Mouse (Mus musculus) retina, postnatal 1 day (tissue): Measurements from ENCODE around the gene Cdkn3.
"Not testable (repeated sequence)": the region's sequence is repeated elsewhere in the genome, so short reads cannot be mapped to it uniquely, and the experiment has no call there.

Experiments
- DNase-seq: peaks from one replicate; pipeline ENCODE4 v3.0.0-alpha.2; 2012

Cdkn3 gene

DNA sequence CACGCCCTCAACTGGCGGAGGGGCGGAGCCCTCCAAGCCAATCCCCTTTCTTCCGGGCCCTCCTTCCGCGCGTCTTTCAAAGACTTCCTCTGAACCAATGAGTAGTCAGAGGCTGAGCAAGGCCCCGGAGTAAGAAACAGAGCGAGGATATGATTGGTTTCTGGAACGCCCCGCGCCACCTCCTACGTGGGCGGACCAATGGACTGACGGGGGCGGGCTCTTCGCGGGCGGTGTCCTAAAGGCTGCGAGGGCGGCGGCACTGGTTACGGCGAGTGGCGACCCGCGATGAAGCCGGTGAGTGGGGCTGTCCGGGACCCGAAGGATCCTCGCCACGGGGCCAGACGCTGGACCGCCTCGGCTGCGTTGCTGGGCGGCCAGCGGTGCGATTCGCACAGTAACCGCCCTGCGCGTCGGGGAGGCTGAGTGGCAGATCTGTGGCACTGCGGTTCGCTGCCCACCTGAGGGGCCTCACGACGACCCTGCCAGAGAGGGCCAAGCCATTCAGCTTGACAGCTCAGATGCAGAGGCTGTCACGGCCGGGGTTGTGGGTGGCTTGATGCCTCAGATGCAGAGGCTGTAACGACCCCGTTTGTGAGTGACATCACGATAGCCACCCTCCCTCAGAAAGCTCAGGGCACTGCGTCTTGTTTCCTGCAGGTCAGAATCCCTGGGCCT, at the start of gene Cdkn3:
TSS of gene Cdkn3 (plus strand) at position 187 of the 675 bp plus-strand sequence.
- DNase-seq = peak; percentile 97

DNA sequence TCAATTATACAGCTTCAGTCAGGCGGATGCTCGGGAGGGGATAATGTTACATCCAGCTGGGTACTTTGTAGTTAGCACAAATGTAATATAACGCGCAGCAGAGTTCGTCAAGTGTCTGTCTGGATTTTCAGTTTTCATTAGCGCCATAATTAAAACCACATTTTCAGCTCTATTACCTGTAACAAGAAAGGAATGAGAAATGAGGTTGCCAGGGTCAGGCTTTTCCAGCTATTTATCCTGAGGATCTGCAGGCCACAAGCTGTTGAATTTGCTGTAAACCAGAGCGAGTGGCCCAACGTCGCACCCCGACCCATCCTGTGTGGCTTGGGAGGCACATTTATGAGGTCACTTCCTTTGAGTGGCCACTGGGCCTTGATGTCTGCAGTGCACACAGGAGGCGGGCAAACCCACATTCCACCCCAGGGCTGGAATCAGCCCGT, 41.8 kb upstream of the Cdkn3 start:
- DNase-seq = peak; percentile 18

DNA sequence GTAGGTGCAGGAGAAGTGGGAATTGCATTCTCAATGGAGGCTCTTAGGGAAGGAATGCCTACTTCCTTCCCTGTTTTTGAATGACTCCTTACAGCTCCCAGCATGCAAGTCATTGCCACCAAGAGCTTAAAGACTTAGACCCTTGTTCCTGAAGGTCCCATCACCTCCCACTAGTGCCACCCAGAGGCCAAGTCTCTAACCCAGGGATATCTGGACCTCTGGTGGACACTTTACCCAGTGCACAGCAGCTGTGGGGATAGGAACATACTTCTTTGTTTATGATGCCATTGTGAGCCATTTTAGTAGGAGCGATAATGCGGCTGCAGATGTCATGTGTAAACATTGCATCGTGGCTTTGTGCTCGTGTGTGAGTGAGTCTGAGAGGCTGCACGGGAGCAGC, 38.3 kb upstream of the Cdkn3 start:
- DNase-seq = peak; percentile 61

DNA sequence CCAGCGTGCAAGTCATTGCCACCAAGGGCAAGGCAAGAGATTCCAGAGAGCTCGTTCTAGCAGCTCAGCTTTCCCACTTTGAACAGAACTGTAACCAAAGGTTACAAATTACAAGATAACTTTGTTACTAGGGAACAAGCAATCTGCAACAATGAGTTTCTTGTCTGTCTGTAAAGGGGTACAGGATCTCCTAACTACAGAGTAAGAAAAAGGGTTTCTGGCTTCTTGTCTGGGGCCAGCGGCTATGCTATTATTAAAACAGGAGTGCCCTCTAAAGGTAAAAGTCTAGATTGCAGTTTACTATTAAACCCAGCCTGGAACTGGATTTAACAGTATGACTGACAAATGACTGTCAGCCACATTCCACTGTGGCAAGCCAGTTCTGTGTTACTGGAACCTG, 36.5 kb upstream of the Cdkn3 start:
- peak; percentile 72 for DNase-seq

DNA sequence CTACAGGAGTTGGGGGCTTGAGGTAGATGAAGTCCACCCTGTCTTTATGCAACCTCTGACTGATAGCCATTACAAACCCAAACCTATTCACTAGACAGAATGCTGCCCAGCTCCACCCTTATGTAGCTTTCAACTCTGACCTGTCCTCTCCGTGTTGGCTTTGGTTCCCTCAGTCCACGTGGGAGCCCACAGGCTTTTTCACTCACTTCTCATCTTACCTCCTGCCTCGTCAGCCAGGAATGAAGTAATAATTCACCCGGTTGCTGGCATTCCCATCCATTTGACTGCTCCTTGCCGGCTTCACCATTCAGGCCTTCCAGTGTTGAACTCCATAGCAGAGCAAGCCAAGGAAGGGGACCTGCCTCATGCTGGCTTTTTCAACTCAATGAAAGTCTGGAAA, 35.4 kb upstream of the Cdkn3 start:
- no peak for DNase-seq

DNA sequence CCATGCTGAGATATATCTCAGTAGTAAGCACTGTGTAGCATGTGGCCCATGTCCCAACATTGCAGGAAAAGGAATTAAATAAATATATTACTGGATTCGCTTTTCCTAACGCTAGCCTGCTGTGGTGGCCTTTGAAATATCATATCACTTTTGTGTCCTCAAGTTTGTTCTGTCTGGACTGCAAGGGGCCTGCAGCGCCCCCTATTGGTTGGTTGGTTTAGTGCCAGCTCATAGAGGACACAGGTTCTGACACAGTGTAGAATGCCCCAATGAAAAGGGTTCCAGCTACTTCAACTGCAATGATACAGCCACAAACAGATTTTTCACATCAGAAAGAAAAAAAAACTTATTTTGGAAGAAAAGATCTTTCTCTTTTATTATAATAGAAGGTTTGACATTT, 34.6 kb upstream of the Cdkn3 start:
- DNase-seq = peak; percentile 38

DNA sequence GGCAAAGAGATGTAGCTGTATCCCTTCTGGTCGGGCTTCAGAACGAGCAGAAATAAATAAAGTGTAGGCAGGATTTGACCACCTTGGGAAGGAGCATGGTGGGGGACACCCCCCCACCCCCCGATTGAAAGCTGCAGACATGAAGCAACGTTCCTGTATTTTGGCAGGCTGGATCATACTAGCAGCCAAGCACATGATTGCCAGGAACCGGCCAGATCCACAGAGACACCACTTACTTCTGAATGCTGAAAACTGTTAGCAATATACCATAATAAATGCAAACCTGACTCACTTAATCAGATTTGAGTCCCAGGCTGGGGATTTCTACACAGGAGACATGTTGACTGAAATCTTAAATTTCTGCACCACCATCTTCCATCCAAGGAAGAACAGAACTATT, 26.1 kb upstream of the Cdkn3 start:
- no peak for DNase-seq

DNA sequence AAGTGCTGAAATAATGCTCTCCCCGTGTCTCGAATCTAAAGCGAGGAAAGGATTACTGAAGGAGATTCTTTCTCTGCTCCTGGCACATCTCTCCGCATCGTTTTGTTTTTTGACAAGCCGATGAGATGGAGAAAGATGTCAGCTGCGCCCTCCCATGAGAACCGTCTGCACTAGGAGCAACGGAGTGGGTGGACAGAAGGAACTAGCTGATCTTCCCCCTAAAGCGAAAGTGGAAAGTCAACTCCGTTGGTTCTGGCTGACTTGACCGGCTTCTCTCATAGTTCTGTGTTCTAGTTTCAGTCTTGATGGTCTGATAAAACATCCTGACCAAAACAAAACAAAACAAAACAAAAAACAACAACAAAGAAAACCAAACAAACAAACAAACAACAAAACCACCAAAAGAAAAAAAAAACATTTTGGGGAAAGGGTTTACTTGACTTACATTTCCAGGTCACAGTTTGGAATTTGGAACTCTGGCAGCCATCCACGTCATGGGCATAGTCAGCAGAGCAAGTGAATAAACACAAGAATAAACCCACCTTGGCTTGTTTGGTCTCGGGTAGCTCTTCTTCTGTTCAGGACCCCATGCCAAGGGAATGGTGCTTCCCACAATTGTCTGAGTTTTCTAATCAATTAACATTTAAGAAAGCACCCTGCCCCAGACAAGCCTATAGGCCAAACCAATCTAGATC, 25.4 kb upstream of the Cdkn3 start:
- no peak for DNase-seq

DNA sequence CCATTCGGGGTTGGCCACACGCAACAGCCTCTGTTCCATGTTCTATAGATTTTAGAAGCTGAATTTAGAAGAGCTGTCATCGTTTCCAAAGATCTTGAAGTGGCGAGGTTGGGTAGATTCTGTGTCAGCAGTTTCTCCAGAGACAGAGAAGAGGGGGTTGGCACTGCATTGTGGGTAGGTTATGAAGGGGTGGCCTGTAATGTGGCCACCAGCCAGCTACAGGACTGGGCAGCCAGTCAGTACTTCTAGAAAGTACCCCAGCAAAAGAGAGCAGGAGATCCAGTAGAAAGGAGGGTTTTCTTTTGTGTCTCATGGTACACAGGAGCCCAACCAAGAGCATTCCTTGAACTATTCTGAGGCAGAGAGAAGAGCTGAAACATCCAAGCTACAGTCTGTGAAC, 24.0 kb upstream of the Cdkn3 start:
- DNase-seq = no peak

DNA sequence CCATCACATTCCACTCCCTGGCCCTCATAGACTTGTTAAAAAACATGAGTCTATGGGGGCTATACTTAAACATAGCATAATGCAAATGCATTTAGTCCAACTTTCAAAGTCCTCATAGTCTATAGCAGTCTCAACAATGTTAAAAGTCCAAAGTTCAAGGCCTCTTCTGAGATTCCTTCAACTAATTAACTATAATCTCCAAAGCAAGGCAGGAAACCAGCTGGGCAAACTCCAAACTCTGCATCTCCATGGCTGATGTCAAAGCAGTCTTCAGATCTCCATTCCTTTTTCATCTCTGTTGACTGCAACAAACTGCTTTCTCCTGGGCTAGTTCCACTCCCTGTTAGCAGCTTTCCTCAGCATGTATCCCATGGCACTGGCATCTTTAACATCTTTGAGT, 23.0 kb upstream of the Cdkn3 start:
- not testable (repeated sequence) for DNase-seq

DNA sequence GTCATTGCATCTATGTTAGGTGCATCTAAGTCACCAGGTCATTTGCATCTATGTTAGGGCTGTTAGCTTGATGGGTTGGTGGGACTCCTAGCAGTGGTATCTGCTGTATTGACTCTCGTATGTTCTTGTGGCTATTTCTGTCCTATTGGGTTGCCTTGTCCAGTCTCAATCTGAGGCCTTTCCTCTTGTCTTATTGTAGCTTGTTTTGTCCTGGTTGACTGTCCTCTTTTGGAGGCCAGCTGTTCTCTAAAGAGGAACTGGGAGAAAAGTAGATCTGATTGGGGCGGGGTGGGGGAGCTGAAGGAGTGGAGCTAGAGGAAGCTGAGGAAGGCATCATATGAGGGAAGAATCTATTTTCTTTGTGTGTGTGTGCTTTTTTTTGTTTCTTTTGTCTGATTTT, 17.7 kb upstream of the Cdkn3 start:
- DNase-seq = no peak

DNA sequence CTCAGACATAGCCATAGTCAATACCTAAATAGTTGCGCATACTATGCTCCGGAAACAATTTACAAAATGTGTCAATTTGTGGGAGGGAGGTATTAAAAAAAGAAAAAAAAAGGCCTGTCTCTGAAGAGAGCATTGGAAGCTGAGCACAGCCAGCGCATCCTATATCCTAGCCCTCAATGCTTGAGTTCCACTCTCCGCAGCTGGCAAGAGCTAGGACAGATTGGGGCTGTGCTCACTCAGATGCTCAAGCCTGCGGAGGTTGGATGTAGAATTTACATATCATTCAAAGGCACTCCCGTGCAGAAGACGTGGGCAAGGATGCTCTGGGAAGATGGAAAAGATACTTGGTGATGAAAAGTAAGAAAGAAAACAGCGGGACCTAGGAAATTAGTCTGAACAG, 14.9 kb upstream of the Cdkn3 start:
- no peak for DNase-seq

DNA sequence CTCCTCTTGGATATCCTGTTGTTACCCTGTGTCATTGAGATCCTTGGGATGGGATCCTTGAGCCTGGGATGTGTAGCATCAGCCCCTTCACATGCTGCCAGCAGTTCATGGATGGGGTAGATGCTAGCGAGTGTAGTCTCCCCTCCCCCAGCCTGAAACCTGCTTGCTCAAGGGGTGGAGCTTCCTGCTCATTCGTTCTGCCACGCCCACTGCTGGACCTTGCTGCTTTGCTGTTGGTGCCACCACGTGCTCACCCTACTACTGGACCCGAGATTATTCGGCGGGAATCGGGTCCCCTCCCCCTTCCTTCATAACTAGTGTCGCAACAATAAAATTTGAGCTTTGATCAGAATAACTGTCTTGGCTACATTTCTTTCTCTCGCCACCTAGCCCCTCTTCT, 6.0 kb upstream of the Cdkn3 start:
- DNase-seq = not testable (repeated sequence)

DNA sequence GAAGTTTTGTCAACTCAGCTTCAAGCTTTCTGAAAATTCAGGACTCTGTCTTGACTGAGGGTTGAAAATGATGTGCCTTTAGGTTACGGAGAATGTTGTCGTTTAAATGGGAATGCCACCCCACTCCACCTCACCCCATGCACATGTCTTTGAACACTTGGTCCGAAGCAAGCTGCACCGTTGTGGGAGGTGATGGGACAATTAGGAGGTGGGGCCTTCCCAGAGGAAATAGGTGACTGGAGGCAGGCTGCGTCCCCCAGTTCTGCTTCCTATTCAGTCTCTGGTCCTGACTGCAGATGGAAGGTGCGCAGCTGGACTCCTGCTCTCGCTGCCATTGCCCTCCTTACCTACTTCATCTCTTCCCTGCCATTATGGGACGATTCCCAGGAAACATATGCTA, 4.5 kb upstream of the Cdkn3 start:
- no peak for DNase-seq

DNA sequence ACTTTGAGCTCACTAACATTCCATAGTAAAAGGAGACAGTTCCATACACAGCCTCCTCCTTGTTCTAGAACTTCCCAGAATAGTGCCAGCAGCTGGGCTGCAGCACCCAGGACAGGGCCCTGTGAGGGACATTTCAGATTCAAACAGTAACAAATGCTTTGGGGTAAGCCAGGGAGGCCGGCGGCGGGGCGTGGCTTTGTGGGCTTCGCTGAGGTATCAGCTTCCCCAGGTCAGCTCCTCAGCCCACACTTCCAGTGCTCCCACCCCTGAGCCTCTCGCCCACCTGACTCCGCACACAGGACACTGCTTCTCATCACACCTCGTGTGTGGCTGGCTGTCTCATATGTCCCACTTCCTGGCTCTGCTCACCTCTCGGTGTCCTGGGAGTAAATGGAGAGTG, 2.6 kb upstream of the Cdkn3 start:
- DNase-seq = no peak

DNA sequence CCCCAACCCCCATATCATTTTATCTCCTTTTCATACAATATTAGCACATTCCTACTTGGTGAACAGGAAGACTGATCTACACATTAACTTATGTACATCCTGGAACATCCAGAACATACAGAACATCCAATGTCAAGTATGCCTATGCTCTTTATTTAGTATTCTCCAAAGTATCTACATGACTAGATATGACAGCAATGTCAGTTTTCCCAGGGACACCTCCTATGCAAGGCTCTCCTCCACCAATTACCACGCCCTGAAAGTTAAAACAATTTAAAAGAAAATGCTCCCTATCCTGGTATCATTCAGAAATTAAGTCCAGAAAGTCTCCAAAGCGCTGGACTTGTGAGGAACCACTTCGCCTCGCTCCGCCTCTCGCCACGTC, 379 bp upstream of the Cdkn3 start:
- no peak for DNase-seq

DNA sequence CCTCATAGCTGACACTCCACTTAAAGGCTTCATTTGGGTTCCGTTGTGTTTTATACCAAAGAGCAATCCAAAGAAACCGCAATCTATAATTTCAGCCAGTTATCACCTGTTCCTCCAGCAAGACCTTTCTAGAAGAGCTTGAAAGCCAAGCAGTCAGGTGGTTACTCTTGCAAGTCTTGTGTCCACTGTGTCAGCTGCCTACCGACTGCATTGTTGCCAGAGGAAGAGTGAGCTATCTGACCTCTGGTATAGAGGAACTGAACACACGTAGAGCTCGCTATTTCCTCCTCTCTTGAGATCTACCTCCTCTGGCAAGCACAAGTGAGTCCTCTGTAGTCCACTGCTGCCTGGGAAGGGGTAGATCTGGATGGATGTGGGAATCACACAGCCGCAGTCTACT, 845 bp downstream of the Cdkn3 start:
- no peak for DNase-seq

DNA sequence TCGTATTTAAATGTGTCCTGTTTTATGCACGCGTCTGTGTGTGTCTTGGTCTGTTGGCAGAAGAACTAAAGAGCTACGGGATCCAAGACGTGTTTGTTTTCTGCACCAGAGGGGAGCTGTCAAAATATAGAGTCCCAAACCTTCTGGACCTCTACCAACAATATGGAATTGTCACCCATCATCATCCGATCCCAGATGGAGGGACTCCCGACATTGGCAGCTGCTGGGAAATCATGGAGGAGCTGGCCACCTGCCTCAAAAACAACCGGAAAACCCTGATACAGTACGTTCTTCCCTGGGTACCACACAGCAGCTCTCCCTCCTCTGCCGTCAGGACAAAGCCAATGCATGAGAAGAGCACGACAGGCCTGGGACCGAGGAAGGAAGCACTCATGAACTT, 6.8 kb downstream of the Cdkn3 start:
- no peak for DNase-seq

DNA sequence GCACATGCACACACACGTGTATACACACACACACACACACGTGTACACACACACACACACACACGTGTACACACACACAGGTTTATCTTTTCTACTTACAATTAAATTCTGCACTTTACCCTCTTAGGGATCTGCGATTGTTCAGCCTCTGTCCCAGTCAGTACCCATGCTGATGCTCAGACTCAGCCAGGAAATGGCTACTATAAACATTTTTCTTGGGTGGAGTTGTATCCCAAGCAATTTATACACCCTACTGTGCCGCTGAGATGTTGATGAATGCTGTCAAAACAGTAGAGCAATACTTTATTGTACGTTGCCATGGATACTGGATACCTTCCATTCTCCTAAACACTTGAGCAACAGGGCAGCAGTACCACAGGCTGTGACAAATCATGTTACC, 9.7 kb downstream of the Cdkn3 start:
- DNase-seq = no peak

DNA sequence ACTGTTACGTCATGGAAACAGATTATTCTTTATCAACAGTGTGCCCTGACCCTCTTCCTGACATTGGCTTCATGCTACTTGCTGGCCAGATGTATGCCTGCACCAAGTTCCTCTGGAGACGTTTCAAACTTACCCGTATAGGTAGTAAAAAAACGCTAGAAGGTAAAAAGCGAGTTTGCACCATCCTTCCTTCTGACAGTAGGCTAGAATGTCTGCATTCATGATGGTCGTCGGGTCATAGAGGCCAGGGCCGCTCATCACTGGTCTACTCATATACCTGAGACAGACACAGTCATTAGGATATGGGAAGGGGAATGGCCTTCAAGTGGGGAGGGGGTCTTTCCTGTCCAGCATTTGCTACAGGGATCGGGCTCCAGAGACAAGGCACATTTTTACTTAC, 18.4 kb downstream of the Cdkn3 start:
- DNase-seq = no peak

DNA sequence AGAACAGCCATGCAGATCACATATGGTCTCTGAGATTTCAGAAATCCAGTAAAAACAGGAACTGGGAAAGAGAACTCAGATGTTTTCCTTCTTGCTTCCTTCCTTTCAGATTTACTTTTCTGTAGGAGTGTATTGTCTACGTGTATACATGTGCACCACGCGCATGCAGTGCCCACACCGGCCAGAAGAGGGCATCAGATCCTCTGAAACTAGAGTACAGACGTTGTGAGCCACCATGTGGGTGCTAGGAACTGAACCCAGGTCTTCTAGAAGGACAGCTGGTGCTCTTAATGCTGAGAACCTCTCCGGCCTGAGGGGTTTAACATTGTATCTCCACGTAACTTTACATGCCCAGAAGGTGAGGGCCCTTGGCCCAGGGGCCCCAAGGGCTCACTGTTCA, 18.9 kb downstream of the Cdkn3 start:
- DNase-seq = no peak

DNA sequence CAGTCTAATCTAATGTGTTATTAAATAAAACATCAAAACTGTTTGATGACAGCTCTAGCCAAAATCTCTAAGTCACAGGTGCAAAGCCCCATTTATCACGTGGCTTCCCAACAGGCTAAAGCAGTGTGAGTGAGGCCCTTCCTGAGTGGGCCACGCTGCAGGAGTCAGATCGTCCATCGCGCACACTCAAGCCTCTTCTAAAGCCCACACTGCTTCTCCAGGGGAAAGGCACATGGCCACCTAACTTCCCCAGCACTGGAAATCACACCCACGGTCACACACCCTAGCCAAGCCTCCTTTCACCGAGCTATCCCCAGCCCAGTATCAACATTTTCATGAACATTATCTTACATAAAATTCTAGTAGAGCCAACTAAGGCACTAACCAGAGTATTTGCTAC, 20.7 kb downstream of the Cdkn3 start:
- DNase-seq = no peak

DNA sequence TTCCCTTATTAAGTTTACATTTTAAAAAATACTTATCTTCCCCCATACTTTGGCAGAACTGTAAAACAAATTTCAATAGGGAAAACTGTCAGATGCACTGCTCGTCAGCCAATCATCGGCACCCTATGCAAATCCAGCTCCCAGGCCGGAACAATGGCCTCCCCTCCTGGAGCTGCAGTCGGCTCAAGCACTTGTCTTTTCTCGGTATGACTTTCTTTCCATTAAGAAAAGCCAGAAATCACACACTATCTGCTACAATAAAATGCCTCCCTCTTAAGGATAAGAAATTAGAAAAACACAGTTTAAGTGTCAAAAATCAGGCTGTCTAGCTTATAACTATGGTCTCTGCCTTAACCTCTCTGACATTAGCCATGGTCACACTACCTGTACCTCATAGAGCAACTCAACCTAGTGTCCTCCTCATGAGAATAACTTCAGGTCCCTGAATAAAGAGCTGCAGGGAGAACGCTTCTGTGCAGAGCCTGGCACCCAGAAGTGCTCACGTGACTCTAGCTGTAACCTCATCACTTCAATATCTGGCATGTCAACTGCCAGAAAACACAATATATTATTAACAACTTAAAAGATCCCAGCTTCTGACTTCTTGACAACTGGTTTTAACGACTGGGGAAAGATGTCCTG, 22.0 kb downstream of the Cdkn3 start:
- DNase-seq = no peak

DNA sequence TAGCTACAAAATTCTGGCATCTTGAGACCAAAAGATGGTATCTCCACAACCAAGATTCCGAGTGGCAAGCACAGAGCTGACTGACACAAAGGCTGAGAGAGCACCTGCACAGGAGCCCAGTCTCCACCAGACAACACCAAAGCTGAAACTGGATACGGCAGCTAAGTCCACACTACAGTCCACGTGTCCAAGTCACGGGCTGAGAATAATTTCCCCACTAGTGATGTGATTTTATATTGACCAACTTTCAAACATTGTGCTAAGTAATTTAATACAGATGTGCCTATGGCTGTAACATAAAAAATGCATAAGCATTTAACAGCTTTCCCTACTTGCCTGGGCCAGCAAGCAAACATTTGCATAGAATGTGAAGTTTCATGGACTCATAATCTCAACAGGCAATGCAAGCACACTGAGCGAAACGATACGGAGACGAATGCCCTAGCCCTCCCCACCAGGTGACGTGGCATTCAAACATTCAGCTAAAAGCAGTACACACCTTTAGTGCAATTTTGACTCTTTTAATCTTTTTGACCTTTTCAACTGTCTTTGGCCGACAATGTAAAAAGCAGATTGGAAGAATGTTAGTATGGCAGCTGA, 23.1 kb downstream of the Cdkn3 start:
- DNase-seq = no peak
